Mouse (Mus musculus) spleen, embryonic (tissue): ENCODE results near the gene Nmrk2.
"Not testable (repeated sequence)": the region's sequence is repeated elsewhere in the genome, so short reads cannot be mapped to it uniquely, and the experiment has no call there.

Experiments
- CTCF ChIA-PET: fragments of 350-600 bp; sonication (Branson Sonifier 250); formaldehyde crosslinking; loops from one replicate; lab custom pipeline; 2022; lab: Charles Lee

Gene Nmrk2

GRCm38 (mm10) chr10:81190912-81191321 lies 10.9 kb downstream of the Nmrk2 start:
- CTCF ChIA-PET, result interaction anchor here (0.8 kb wide), 1 partner anchor 117 kb away, joined by 3 read pairs; no protein-coding TSS in a partner anchor

GRCm38 (mm10) chr10:81190236-81190911 lies 11.5 kb downstream of the Nmrk2 start:
- CTCF ChIA-PET, result interaction anchor here (0.7 to 0.8 kb wide), 2 partner anchors 27 to 116 kb away, joined by 3 to 5 read pairs; no protein-coding TSS in a partner anchor

GRCm38 (mm10) chr10:81189821-81190220 lies 12.0 kb downstream of the Nmrk2 start:
- CTCF ChIA-PET, result interaction anchor here (0.7 kb wide), 1 partner anchor 28 kb away, joined by 5 read pairs; no protein-coding TSS in a partner anchor

- CTCF ChIA-PET, result no interaction called here
Observed at GRCm38 (mm10) chr10:81187161-81187560, 14.7 kb downstream of the Nmrk2 start.

GRCm38 (mm10) chr10:81184765-81185164 lies 17.1 kb downstream of the Nmrk2 start:
- CTCF ChIA-PET, result no interaction called here

GRCm38 (mm10) chr10:81183805-81184204 lies 18.0 kb downstream of the Nmrk2 start, which contains the start of gene 4930442H23Rik:
Gene 4930442H23Rik, minus strand, starts transcription at chr10:81183849.
- CTCF ChIA-PET, result no interaction called here

GRCm38 (mm10) chr10:81182336-81183333 lies 19.2 kb downstream of the Nmrk2 start, which contains the start of gene Dapk3:
Gene Dapk3, plus strand, starts transcription at chr10:81183005.
- CTCF ChIA-PET, result no interaction called here

GRCm38 (mm10) chr10:81181860-81182259 lies 20.0 kb downstream of the Nmrk2 start:
- CTCF ChIA-PET, result not testable (repeated sequence)

GRCm38 (mm10) chr10:81180946-81181345 lies 20.9 kb downstream of the Nmrk2 start:
- CTCF ChIA-PET, result no interaction called here

GRCm38 (mm10) chr10:81179451-81180342 lies 22.2 kb downstream of the Nmrk2 start:
- CTCF ChIA-PET, result no interaction called here

- CTCF ChIA-PET, result no interaction called here
Observed at GRCm38 (mm10) chr10:81178927-81179326, 22.9 kb downstream of the Nmrk2 start.

GRCm38 (mm10) chr10:81177958-81178712 lies 23.7 kb downstream of the Nmrk2 start:
- CTCF ChIA-PET, result no interaction called here

GRCm38 (mm10) chr10:81177491-81177925 lies 24.3 kb downstream of the Nmrk2 start:
- CTCF ChIA-PET, result interaction anchor here (0.7 kb wide), 1 partner anchor 15 kb away, joined by 3 read pairs; no protein-coding TSS in a partner anchor

- CTCF ChIA-PET, result interaction anchor here (0.5 to 0.7 kb wide), 2 partner anchors 14 to 17 kb away, joined by 3 read pairs; no protein-coding TSS in a partner anchor
Observed at GRCm38 (mm10) chr10:81176466-81177271, 25.2 kb downstream of the Nmrk2 start, which contains the start of gene Eef2. Gene Eef2, plus strand, starts transcription at chr10:81176631.

GRCm38 (mm10) chr10:81175936-81176465 lies 25.9 kb downstream of the Nmrk2 start:
- CTCF ChIA-PET, result interaction anchor here (0.5 kb wide), 1 partner anchor 17 kb away, joined by 3 read pairs; no protein-coding TSS in a partner anchor

GRCm38 (mm10) chr10:81175345-81175701 lies 26.5 kb downstream of the Nmrk2 start:
- CTCF ChIA-PET, result not testable (repeated sequence)

GRCm38 (mm10) chr10:81174617-81175344 lies 27.1 kb downstream of the Nmrk2 start:
- CTCF ChIA-PET, result interaction anchor here (0.6 kb wide), 2 partner anchors 22 to 258 kb away, joined by 3 to 5 read pairs; no protein-coding TSS in a partner anchor

GRCm38 (mm10) chr10:81173132-81173531 lies 28.7 kb downstream of the Nmrk2 start:
- CTCF ChIA-PET, result interaction anchor here (0.6 to 0.7 kb wide), 3 partner anchors 40 to 172 kb away, joined by 4 to 14 read pairs (median 6); no protein-coding TSS in a partner anchor
